Mouse (Mus musculus) E14TG2a.4 (cell line): ENCODE measurements around the gene Usp48.

ENCODE experiments used
- CTCF ChIP-seq: conservative IDR thresholded peaks from 2 replicates; pipeline ENCODE4 v1.5.1; 2014; ENCODE audit warnings: low read length
- POU5F1 ChIP-seq: IDR thresholded peaks from 2 replicates; pipeline ENCODE4 v1.6.1; 2014; ENCODE audit warnings: low read length, borderline replicate concordance

GRCm38 (mm10) chr4:137629354-137629753 lies 35.8 kb downstream of the Usp48 start:
- TF ChIP-seq CTCF (no peak), POU5F1 (no peak)
